ENCODE assay signal across 8 mouse cellular contexts in genomic region chr12:32044487-32045134, GRCm38 (mm10). TPM values are rescaled to one million over a fixed set of nuclear protein-coding genes. Genes with fewer than 3 reads are reported as not detected.
DNase-seq lines count a peak whose midpoint lies in the region; ATAC-seq and TF ChIP-seq lines count a peak whose summit lies in the region.

No protein-coding gene starts in this region.

- H3K4me1 ChIP-seq in lung, embryonic 14.5 days (ENCODE audit: insufficient read depth) = no peaks in the 10 kb centered on the region
- H3K4me1 ChIP-seq in hindbrain, embryonic 16.5 days (ENCODE audit: control insufficient read depth, insufficient read depth, low read depth, low read length) = no peaks in the 10 kb centered on the region
- H3K4me1 ChIP-seq in midbrain, embryonic 14.5 days (ENCODE audit: control insufficient read depth, insufficient read depth, low read length) = no peaks in the 10 kb centered on the region

- TF ChIP-seq CTCF in lung, embryonic 14.5 days (IDR thresholded peaks at IDR 0.05; ENCODE audit: low read depth) = no peak; the same call in 1 of the 2 replicates

- H3K27me3 ChIP-seq in lung, embryonic 14.5 days (ENCODE audit: insufficient read depth, low read length) = no peaks in the 10 kb centered on the region
- no peaks in the 10 kb centered on the region for H3K27me3 ChIP-seq in hindbrain, embryonic 16.5 days (replicated peaks; ENCODE audit: control insufficient read depth, insufficient read depth, low read length)
- no peaks in the 10 kb centered on the region for H3K27me3 ChIP-seq in midbrain, embryonic 14.5 days (ENCODE audit: control insufficient read depth, insufficient read depth, low read length)

- H3K9me3 ChIP-seq in lung, embryonic 14.5 days (ENCODE audit: low read depth, low read length) = no peaks in the 10 kb centered on the region
- no peaks in the 10 kb centered on the region for H3K9me3 ChIP-seq in hindbrain, embryonic 16.5 days (ENCODE audit: control insufficient read depth, low read length)
- H3K9me3 ChIP-seq in midbrain, embryonic 14.5 days (ENCODE audit: control insufficient read depth, low read length) = no peaks in the 10 kb centered on the region

- peak; percentile 87 for ATAC-seq in lung, embryonic 14.5 days (ENCODE audit: insufficient read depth)
- ATAC-seq in hindbrain, embryonic 16.5 days = peak; percentile 43; the same call in 1 of the 2 replicates
- no peak for ATAC-seq in midbrain, embryonic 14.5 days (ENCODE audit: low FRiP score, low TSS enrichment)

- peak overlapping the region; percentile 58; the same call in 1 of the 2 replicates for H3K27ac ChIP-seq in lung, embryonic 14.5 days (ENCODE audit: low read depth)
- H3K27ac ChIP-seq in hindbrain, embryonic 16.5 days (ENCODE audit: low read depth, low read length) = no peak overlapping the region
- no peak overlapping the region for H3K27ac ChIP-seq in midbrain, embryonic 14.5 days (replicated peaks; ENCODE audit: low read depth, low read length)

- no peak overlapping the region for H3K4me2 ChIP-seq in lung, embryonic 14.5 days
- no peak overlapping the region for H3K4me2 ChIP-seq in hindbrain, embryonic 16.5 days (ENCODE audit: low read length)
- H3K4me2 ChIP-seq in midbrain, embryonic 14.5 days (ENCODE audit: low read length) = no peak overlapping the region

- WGBS in lung, embryonic 14.5 days = 41% methylated on average over 5 of the region's 5 CpGs
- 65% methylated on average over 5 of the region's 5 CpGs for WGBS in hindbrain, embryonic 16.5 days
- 63% methylated on average over 5 of the region's 5 CpGs for WGBS in midbrain, embryonic 14.5 days

- H3K36me3 ChIP-seq in lung, embryonic 14.5 days (ENCODE audit: insufficient read depth) = no peaks in the 10 kb centered on the region
- no peaks in the 10 kb centered on the region; the same call in 1 of the 2 replicates for H3K36me3 ChIP-seq in hindbrain, embryonic 16.5 days (ENCODE audit: control insufficient read depth, insufficient read depth, low read length)
- no peaks in the 10 kb centered on the region for H3K36me3 ChIP-seq in midbrain, embryonic 14.5 days (ENCODE audit: control insufficient read depth, insufficient read depth, low read length)

- no peak overlapping the region for H3K9ac ChIP-seq in lung, embryonic 14.5 days
- H3K9ac ChIP-seq in hindbrain, embryonic 16.5 days (ENCODE audit: low read depth, low read length) = no peak overlapping the region
- H3K9ac ChIP-seq in midbrain, embryonic 14.5 days (replicated peaks; ENCODE audit: low read length) = no peak overlapping the region

- no peak overlapping the region for H3K4me3 ChIP-seq in lung, embryonic 14.5 days (ENCODE audit: low read depth, low read length)
- no peak overlapping the region for H3K4me3 ChIP-seq in hindbrain, embryonic 16.5 days (ENCODE audit: low read length)
- H3K4me3 ChIP-seq in midbrain, embryonic 14.5 days (replicated peaks; ENCODE audit: low read depth, low read length) = no peak overlapping the region

- peak; percentile 46 for DNase-seq in lung, embryonic 14.5 days
- no peak for DNase-seq in lung, postnatal 25 days (ENCODE audit: low spot score)
- peak; percentile 76 for DNase-seq in embryo, embryonic 10.5 days (ENCODE audit: low spot score)
- peak; percentile 15 for DNase-seq in midbrain, embryonic 14.5 days
- DNase-seq in left cerebral cortex, adult 11 months (ENCODE audit: low spot score) = no peak
- no peak for DNase-seq in ovary, postnatal 10 days (ENCODE audit: low spot score)
- DNase-seq in gastrocnemius, adult 18-20 months (ENCODE audit: low spot score) = no peak

RNA-seq across cellular contexts. Expression of gene Prkar2b, which starts 16.5 kb away (rescaled TPM):
- 31.6 and 31.9 TPM in 2 replicates for polyA plus RNA-seq in lung, embryonic 14.5 days (2014; fragmentation: Nextera tagmentation; extraction: Ambion mirVana)
- 123 and 126 TPM in 2 replicates for polyA plus RNA-seq in hindbrain, embryonic 16.5 days (2015; fragmentation: Nextera tagmentation; extraction: Ambion mirVana)
- polyA plus RNA-seq in midbrain, embryonic 14.5 days (2014; fragmentation: Nextera tagmentation; extraction: Ambion mirVana) = 151 and 188 TPM in 2 replicates
- total RNA-seq in gastrocnemius, adult 18-20 months (2021) = 1 to 10 TPM; 1.8 to 4.1 TPM

Comparison
In these comparisons a context has a peak if more than half of its experiments do, and no peak if none do; other contexts are left out.
1. DNase-seq: peak in lung, embryonic 14.5 days (single experiment), embryo, embryonic 10.5 days (single experiment) and midbrain, embryonic 14.5 days (single experiment); none in lung, postnatal 25 days (single experiment), left cerebral cortex, adult 11 months (single experiment), ovary, postnatal 10 days (single experiment) and gastrocnemius, adult 18-20 months (single experiment).